Mouse (Mus musculus) left cerebral cortex, postnatal 36 days (tissue): ENCODE data around the gene Pygo1. TPM values are rescaled to one million over a fixed set of nuclear protein-coding genes. Genes with fewer than 3 reads are reported as not detected.

Source experiments
- DNase-seq, 2 experiments: peaks; one replicate each; pipeline ENCODE4 v3.0.0; 2021 to 2022; ENCODE audit warnings: low spot score in 2 of 2, mixed read lengths in 1 of 2
- intact Hi-C: fragments of 180-260 bp; cut with DNase I; formaldehyde crosslinking; loops from one replicate; pipeline ENCODE4 v1.15.1; 2025
- total RNA-seq, 2 experiments: library from RNA; stranded (reverse); gene quantifications; 2 replicates each; pipeline ENCODE4 v1.2.3; 2021

Pygo1 gene
- total RNA-seq, 2 experiments from 2014 or later: 14.3 to 17.2 TPM

GRCm38 (mm10) chr9:72931166-72931790 lies 5.8 kb downstream of the Pygo1 start:
- DNase-seq: peak; percentile 63
- intact Hi-C loops: no loop called here

GRCm38 (mm10) chr9:72935309-72935708 lies 9.9 kb downstream of the Pygo1 start:
- intact Hi-C loops: no loop called here
- DNase-seq: no peak

- no peak for DNase-seq
- intact Hi-C loops: no loop called here
Observed at GRCm38 (mm10) chr9:72936301-72936700, 10.9 kb downstream of the Pygo1 start.

- intact Hi-C loops: no loop called here
Observed at GRCm38 (mm10) chr9:72943424-72943823, 18.0 kb downstream of the Pygo1 start.

GRCm38 (mm10) chr9:72944286-72944685 lies 18.8 kb downstream of the Pygo1 start:
- DNase-seq: no peak
- intact Hi-C loops: no loop called here

More at GRCm38 (mm10) chr9:72943424-72943823, 18.0 kb downstream of the Pygo1 start:
- DNase-seq: no peak

GRCm38 (mm10) chr9:72947010-72947409 lies 21.6 kb downstream of the Pygo1 start:
- DNase-seq: no peak
- intact Hi-C loops: no loop called here

- intact Hi-C loops: no loop called here
- DNase-seq: no peak
Observed at GRCm38 (mm10) chr9:72949572-72949971, 24.1 kb downstream of the Pygo1 start.

- DNase-seq: no peak
- intact Hi-C loops: no loop called here
Observed at GRCm38 (mm10) chr9:72954746-72955145, 29.3 kb downstream of the Pygo1 start.

GRCm38 (mm10) chr9:72955546-72955945 lies 30.1 kb downstream of the Pygo1 start:
- intact Hi-C loops: no loop called here

GRCm38 (mm10) chr9:72958521-72959450 lies 33.3 kb downstream of the Pygo1 start, which contains the start of the genes Dyx1c1 and Gm44503:
Gene Dyx1c1 (plus strand): TSS chr9:72958785.
Gene Gm44503 (plus strand): TSS chr9:72958852.
- intact Hi-C loops: no loop called here
- DNase-seq: peak; percentile 72 to 74

More at GRCm38 (mm10) chr9:72955546-72955945, 30.1 kb downstream of the Pygo1 start:
- DNase-seq: no peak

- intact Hi-C loops: no loop called here
- DNase-seq: no peak
Observed at GRCm38 (mm10) chr9:72961346-72961745, 35.9 kb downstream of the Pygo1 start.

GRCm38 (mm10) chr9:72961959-72962358 lies 36.5 kb downstream of the Pygo1 start:
- intact Hi-C loops: no loop called here
- no peak for DNase-seq

GRCm38 (mm10) chr9:72968349-72969061 lies 43.1 kb downstream of the Pygo1 start:
- peak; percentile 72 to 76 for DNase-seq
- intact Hi-C loops: loop anchor here (5.0 kb wide), 1 partner anchor 124 kb away; no protein-coding TSS in a partner anchor

GRCm38 (mm10) chr9:72969874-72970273 lies 44.4 kb downstream of the Pygo1 start:
- no peak for DNase-seq
- intact Hi-C loops: loop anchor here (5.0 kb wide), 1 partner anchor 122 kb away; no protein-coding TSS in a partner anchor

GRCm38 (mm10) chr9:72972435-72972834 lies 47.0 kb downstream of the Pygo1 start:
- intact Hi-C loops: no loop called here
- DNase-seq: no peak

GRCm38 (mm10) chr9:72972984-72973383 lies 47.5 kb downstream of the Pygo1 start:
- intact Hi-C loops: no loop called here
- no peak for DNase-seq

GRCm38 (mm10) chr9:72974734-72975133 lies 49.3 kb downstream of the Pygo1 start:
- intact Hi-C loops: no loop called here
- DNase-seq: no peak

GRCm38 (mm10) chr9:72975242-72975641 lies 49.8 kb downstream of the Pygo1 start:
- no peak for DNase-seq
- intact Hi-C loops: no loop called here

GRCm38 (mm10) chr9:72983066-72983465 lies 57.6 kb downstream of the Pygo1 start:
- no peak for DNase-seq

More at GRCm38 (mm10) chr9:72983066-72983465, 57.6 kb downstream of the Pygo1 start:
- intact Hi-C loops: no loop called here
